Mouse (Mus musculus): ENCODE results near the gene Gpr108. TPM values are rescaled to one million over a fixed set of nuclear protein-coding genes. Genes with fewer than 3 reads are reported as not detected.

The Gpr108 gene
- total and polyA plus RNA-seq, 3 experiments = 79.7 to 89.5 (median 85.1) TPM

DNA sequence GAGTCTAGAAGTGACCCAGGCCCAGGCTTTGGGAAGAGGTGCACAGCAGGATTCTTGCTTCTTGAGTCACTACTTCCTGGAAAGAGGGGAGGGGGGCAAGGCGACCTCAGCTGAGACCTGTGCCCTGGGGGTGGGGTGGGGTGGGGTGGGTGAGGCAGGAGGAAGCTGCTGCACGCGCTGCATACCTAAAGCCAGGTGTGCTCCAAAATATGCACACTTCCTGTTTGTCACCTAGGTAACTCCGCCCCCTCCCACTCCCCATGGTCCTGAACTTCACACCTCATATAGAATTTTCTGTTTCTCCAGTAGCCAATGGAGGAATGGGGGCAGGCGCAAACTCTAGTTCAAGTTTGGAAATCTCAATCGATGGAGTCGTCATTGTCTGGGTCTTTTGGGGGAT, 25.6 kb upstream of the Gpr108 start:
- DNase-seq = no peak

DNA sequence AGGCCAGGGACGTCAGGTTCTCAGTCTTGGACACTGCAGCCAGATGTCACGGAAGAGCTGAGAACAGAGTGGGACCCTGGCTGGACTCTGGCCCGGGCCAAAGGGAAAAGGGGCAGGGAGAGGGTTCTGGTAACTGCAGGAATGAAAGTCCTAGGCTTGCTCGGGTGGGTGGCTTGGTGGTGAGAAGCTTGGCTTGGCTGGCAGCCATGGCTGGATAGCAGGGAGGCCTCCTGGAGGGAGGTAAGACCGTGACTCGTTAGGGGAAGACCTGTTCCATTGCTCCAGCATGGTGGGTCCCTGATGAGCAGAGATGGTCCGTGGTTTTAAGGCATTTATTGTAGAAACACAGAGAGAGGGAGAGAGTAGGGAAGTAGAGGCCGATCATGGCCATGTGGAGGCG, 23.1 kb upstream of the Gpr108 start:
- DNase-seq = no peak

DNA sequence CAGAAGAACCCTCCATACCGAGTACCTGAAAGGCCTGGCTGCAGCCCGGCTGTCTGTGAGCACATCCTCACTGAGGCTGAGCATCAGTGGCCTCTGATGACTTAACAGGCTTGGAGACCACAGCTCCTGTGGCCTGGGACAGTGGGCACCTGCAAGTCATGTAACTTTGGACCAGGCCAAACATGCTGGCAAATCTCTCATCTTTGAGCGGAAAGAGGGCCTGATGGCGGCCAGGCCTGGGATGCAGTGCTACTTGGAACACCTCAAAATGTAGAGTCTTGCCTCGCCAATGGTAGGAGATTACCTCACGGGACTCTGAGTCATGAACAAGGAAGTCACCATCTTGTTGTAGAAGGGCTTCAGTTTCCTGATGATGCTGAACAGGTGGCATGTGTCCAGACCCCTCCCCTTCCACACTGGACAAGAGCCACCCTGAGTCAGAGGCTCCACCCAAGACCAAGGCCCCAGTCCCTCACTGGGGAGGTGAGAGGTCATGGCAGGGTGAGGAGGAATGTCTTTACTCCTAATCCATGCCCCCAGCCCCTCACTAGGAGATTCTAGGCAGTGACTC, 19.4 kb upstream of the Gpr108 start:
- DNase-seq = peak; percentile 69

DNA sequence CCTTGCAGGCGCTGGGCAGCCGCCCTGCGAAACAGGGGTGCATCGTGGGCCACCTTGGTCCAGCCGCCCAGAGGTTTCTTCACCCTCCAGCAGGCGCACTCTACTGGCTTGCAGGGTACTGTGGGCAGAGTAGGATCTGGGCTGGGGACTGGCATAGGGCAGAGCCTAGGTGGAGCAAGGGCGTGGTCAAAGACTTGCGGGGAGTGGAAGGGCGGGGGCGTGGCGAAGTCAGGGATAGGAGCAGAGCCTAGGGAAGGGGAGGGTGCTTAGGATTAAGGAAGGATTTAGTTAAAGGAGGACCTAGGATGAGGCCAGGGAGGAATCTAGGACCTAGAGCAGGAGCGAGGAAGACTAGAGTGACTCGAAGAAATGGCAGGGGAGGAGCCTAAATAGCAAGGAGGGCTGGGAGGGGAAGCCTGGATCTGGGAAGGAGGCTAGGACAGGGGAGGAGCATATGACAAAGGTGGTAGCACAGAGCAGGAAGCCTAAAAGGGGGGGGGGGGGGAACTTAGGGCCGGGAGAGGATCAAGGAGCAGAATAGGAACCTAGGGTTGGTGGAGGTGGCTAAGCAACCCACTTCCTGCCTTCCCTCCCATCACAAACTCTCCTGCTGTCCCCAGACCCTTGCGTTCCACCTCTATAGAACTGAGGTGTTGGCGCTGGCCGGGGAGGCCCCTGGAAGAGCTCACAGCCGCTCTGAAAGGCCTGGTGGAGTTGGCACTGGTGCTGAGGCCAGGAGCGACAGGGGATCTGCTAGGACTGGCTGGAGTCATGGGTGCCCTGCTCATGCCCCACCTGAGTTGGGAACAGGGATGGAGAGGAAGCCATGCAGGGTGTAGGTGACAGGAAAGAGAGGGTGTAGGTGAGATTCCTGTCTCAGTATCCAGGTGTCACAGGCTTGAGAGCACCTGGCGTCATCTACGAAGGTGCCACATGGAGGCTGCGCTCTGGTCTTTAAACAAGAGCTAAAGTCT, 17.0 kb upstream of the Gpr108 start:
- peak; percentile 94 for DNase-seq

DNA sequence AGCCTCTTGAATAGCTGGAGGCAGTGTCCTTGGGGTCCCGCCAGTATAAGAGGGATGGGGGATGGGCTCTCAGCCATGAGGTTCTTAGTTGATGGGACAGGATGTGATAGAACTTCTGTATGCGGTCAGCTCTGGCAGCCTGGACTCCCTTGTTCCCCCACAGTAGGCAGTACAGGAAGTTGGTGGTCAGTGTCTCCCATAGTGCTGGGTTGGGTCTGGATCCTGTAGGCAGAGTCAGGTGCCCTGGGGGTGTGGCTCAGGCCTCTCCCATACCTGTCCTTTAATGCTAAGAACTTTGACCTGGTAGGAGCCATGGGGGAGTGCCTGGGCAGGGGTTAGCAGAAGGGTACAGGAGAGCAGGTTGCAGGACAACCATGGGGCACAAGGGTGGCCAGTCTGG, 15.9 kb upstream of the Gpr108 start:
- no peak for DNase-seq

DNA sequence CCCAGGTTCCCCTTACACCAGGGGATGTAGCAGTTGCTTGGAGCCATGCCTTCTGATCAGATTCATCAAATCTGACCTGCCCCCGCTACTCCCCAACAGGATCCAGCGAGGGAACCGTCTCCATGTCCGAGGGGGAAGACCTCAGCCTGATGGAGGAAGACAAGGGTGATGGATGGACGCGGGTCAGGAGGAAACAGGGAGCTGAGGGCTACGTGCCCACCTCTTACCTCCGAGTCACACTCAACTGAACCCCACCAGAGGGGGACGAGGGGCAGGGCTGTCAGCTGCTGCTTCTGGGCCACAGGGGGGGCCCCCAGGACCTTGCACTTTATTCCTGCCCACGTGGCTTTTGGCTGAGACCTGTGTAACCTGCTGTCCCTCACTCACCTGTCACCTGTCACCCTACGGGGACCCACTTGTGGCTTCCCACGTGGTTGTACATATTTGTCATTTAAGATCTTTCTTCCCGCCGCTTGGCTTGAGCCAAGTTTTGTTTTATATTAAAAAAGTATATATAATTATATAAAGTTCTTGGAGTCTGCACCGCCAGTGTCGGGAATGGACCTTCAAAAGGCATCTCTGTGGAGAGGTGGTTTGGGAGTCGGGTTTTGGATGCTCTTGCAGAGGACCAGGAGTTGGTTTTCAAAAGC, 14.8 kb upstream of the Gpr108 start:
- no peak for DNase-seq

DNA sequence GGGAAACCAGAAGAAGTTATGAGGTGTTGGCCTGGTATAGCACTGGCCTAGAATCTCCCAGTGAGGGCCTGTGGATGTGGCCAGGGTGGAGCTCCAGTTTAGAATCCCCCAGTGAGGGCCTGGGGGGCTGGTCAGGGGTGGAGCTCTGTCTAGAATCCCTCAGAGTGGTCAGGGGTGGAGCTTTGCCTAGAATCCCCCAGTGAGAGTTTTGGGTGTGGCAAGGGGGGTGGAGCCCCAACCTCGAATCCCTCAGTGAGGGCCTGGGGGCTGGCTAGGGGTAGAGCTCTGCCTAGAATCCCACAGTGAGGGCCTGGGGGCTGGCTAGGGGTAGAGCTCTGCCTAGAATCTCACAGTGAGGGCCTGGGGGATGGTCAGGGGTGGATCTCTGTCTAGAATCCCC, 13.6 kb upstream of the Gpr108 start:
- DNase-seq = no peak

DNA sequence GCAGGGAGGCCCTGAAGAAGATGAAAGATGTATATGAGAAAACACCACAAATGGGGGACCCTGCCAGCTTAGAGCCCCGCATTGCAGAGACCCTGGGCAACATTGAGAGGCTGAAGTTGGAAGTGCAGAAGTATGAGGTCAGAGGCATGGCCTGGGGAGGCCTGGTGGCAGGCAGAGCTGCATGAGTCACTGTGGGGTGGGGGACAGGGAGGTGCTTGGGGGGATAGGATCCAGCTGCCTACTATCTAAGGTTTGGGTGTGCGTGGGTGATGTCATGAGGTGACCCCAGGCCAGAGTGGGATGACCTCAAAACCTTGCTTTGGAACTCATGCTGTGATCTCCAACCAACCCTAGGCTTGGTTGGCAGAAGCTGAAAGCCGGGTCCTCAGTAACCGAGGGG, 13.0 kb upstream of the Gpr108 start:
- peak; percentile 40 for DNase-seq

DNA sequence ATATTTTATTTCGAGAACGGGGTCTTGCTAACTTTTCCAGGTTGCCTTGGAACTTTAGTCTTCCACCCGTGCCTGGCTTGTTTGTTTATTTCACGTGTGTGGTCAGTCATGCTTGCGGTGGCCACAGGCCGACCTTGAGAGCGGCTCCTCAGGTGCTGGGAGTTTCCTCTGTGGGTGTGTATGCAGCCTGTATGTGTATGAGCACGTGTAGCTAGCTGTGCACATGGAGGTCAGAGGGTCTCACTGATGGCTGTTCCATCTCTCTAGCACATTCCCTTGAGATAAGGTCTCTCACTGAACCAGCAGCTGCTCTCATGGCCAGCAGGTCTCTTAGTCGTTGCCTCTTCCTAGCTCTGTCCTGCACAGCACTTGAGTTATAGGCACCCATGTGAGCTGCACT, 12.1 kb upstream of the Gpr108 start:
- DNase-seq = no peak

DNA sequence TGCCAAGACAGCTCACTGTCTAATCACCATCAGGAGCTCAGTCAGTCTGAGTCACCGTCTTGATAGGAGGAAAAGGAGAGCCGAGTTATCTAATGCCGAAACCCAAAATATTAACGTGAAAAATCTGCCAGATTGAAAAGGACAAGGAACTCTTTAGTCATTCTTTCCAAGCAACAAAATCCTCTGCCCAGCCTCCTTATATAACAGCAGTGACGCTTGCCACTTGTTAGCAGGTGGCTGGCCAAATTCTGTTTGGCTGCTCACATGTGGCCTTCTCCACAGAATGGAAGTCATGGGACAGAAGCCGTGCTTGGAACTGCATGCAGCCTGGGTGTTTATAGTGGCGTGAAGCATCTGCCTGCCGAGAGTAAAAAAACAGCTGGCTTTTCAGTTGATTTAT, 11.5 kb upstream of the Gpr108 start:
- peak; percentile 41 for DNase-seq

DNA sequence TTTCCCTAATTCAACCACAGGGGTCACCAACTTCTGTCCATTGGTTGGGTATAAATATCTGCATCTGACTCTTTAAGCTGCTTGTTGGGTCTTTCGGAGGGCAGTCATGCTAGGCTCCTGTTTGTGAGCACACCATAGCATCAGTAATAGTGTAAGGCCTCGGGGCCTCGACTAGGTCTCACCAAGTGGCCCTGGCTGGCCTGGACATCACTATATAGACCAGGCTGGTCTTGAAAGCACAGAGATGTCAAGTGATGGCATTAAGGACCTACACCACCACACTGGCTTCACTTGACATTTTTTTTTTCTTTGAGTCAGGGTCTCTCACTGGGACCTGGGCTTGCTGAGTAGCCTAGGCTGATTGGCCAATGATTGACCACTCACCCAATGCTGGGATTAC, 9.9 kb upstream of the Gpr108 start:
- no peak for DNase-seq

DNA sequence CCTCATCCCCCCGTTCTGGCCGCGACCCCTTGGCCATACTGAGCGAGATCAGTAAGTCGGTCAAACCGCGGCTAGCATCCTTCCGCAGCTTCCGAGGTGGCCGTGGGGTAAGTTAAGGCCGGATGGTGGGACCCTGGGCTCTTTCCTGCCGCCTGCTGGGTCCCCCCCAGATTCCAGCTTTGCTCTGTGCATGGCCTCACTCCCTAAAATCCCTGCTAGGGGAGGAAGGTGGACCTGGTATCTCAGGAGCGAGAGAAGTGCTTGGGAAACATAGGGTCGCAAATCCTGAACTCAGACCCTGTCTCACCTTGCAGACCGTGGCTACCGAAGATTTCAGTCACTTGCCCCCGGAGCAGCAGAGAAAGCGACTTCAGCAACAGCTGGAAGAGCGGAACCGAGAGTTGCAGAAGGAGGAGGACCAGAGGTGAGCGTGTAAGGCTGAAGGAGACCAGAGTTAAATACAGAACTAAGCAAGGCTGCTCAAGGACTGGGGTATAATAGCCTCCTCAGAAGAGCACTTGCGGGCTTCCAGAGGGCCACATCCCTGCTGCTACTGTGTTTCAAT, 8.8 kb upstream of the Gpr108 start:
- peak; percentile 1 for DNase-seq

DNA sequence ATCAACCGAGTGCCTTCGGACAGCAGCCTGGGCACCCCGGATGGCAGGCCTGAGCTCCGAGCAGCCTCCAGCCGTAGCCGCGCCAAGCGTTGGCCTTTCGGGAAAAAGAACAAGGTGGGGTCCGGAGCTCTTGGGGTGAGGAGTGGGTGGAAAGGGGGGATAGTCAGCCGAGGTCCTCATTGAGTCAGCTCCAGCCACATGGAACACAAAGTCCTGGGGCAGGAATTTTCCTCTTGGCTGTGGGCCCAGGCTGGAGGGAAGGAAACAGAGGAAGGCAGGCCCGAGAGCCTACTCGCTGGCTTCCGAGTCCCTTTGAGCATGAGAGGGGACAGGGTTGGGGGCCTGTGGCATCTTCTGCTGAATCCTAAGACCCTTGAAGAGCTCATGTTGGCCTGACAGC, 7.1 kb upstream of the Gpr108 start:
- no peak for DNase-seq

DNA sequence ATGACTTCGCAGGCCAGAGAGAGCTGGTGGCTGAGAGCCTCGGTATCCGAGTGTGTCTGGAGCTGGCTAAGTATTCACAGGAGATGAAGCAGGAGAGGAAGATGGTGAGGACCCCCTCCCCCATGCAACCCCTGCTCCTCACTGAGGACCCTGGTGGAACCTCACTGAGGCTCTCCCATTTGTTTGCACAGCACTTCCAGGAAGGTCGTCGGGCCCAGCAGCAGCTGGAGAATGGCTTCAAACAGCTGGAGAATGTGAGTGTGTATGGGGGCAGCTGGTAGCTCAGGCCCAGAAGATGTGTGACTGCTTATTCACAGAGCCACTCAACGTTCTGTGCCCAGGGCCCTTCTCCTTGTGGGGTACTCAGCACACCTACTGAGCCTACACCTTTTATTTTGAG, 5.1 kb upstream of the Gpr108 start:
- DNase-seq = no peak

DNA sequence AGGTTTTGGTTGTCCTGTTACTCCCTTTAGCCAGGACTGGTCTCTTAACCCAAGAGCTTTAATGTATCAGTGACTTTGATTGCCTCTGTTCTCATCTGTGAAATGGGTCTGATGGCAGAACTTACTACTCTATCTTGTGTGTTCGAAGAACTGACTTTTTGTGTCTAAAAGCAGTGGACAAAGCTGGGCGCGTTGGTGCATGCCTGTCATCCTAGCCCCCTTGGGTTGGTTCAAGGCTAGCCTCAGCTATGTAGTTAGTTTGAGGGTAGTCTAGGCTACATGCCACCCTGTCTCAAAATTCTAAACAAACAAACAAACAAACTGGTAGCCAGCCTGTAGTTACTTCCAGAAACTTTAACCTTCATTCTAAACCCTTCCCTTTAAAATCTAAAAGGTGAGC, 3.2 kb upstream of the Gpr108 start:
- DNase-seq = no peak

DNA sequence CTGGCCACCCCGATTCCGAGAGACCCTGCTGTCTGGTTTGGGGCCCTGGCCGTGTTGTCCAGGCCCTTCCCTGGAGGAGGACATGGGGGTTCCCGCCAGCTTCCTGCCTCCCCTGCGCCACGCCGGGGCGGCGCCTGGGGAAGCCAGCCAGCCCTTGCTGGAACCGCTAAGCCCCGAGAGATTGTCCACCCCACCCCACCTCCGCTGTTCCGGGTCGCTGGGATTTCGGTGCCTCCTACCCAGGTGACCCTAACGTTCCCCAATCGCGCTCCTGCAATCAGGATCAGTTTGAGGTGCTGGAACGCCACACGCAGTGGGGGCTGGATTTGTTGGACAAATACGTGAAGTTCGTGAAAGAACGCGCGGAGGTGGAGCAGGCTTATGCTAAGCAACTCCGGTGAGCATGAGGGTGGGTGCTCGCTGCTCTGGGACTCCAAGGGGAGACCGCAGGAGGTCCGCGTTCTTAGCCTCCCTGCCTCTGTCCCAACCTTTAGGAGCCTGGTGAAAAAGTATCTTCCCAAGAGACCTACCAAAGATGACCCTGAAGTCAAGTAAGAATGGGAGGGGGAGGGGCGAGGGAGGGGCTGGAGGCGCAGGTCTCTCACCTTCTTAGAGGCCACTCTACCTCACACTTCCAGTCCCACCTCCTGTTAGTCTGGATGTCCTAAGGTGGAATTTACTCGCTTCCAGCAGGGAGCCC, 2.4 kb upstream of the Gpr108 start:
- DNase-seq = peak; percentile 80

DNA sequence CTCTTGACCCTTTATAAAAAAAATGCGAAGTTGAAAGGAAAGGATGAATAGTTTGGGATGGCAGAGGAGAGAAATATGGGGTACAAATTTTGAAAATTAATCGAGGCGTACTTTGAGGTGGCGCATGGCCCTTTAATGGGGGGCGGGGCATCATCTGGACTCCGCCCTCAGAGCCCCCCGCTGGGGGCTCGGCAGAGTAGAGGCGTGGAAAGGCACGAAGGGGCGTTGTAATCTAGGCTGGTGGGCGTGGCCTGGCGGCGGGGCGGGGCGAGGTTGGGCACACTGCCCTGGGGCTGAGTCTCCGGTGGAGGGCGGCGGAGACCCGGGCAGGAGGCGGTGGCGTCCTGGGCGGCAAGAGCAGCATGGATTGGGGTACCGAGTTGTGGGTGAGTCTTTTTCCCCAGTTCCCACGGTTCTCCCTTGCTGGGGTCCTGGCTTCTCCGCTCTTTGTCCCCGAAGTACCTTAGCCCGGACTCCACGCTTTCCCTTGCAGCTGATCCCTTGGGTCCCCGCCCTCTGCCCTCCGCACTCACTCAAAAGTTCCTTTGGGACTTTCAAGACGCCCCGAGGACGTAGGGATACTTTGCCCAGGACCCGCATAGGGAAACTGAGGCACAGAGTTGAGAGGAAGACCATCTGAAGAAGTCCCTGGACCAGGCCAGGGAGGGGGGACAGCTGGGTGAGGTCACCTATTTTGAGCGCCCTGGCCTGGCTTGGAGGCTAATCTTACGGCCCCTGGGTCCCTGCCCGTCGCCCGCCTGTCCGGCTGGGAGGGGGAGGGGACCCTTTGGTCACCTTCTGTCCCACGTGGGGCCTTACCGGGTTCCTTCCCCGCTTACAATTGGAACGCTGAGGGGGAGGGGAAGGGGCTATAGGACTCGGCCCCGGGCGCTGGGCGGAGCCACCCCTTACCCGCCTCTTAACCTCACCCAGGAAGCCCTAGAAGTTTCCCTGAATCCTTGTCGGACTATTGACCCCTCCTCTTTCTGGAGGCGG, 1.2 kb upstream of the Gpr108 start, which contains the start of gene Trip10:
Gene Trip10 (plus strand): TSS at position 270 of the 996 bp plus-strand sequence.
- DNase-seq = peak; percentile 99

DNA sequence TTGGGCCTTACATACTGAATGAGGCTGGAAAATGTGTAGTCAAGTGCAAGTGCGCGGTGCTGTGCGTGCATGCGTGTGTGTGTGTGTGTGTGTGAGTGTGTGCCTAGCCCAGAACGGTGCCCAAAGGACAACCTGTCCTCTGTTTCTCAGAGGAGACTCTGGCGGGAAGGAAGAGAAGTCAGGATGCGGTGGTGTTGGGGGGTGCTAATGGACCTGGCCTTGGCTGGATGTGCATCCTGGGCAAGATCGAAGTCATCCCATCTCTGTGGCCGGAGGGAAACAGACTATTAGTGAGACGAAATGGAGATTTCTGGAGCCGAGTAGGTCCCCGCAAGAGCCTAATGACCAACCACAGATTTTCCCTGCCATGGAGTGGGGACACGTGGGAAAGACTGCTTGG, 525 bp upstream of the Gpr108 start:
- no peak for DNase-seq

DNA sequence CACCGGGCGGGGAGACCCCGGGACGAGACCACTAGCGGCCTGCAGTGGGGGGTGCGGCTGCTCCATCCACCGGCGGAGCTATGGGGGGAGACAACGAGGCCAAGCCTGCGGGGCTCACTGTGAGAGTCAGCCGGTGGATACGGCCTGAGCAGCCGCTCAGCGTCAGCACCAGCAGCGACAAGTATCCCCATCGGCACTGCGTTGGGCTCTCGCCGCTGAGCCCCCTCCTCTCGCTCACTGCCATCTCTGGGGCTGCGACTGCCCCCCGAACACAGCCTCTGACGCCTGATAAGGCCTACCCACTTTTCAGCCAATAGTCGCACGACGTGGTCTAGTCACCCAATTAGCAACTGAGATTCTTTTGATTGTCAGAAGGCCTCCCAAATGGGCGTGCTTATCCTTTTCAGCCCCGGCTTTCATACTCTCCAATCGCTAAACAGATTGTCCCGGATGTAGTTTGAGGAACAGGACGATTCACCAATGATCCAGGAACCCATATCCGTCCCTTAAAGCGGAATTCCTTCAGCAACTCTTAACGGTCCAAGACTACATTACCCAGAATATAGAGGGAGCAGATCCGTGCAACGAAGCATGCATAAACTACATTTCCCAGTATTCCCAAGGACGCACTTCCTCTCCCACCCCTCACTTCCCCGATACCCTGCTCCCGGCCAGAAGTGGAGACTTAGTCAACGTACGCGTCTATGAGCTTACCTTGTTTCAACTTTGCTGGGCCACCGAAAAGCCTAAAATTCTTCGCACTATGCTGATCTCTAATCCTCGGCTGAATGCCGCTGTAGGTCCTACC, 649 bp downstream of the Gpr108 start:
- DNase-seq = peak; percentile 96

All from adrenal gland, adult 2 months (tissue).